Comparison of ENCODE assay signal across 8 mouse cellular contexts in the genomic region with DNA sequence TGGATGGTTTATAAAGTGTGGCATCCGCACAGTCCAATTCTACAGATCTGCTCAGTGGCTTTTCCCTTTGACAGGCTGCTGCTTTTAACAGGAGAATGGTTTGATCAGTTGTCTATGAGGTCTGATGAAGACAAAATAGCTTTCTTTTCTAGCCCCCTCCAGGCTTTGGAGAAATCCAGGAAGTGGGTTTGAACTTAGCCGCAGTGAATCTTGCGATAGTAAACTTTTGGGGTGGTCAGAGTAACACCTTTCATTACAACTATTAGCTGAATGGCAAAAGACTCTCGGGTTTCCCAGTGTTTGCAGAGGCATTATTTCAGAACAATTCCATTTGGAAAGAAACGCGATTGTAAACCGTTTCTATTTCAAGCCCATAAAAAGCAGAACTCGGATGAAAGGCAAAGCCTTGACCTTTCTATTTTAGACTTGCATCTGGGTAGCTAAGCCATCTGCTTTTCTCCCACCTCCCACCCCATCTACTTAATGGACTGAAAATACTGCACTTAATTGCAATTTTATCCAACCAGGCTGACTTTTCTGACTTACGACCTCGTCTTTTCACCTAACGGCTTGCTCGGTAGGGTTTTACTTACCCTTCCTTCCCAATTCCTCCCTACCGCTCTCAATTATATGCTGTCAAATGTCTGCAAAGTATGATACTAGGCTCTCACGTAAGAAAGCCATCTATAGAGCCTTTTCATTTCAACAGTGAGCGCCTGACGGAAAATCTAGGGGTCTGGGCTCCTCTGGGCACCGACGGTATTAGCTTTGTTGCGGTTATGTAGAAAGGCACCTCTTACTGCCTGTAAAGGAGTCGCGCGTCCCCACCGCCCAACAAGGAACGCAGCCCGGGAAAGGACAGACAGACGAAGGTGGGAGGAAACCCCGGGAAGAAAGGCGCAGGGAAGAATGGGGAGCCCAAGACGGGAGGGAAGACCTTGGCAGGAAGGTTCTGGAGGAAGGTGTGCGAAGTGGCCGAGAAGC. TPM values are rescaled to one million over a fixed set of nuclear protein-coding genes. Genes with fewer than 3 reads are reported as not detected.
DNase-seq lines count a peak whose midpoint lies in the region; ATAC-seq lines count a peak whose summit lies in the region.

No protein-coding gene starts in this region.

- H3K27me3 ChIP-seq in embryonic facial prominence, embryonic 14.5 days (replicated peaks; ENCODE audit: control insufficient read depth, insufficient read depth, low read length), result peaks cover 40% of the 10 kb centered on the region
- no peaks in the 10 kb centered on the region for H3K27me3 ChIP-seq in hindbrain, embryonic 15.5 days
- peaks cover 27% of the 10 kb centered on the region for H3K27me3 ChIP-seq in liver, embryonic 11.5 days (replicated peaks; ENCODE audit: control insufficient read depth, insufficient read depth, low read length)

- H3K9me3 ChIP-seq in embryonic facial prominence, embryonic 14.5 days (ENCODE audit: control insufficient read depth, low read length), result no peaks in the 10 kb centered on the region
- no peaks in the 10 kb centered on the region for H3K9me3 ChIP-seq in hindbrain, embryonic 15.5 days
- H3K9me3 ChIP-seq in liver, embryonic 11.5 days (ENCODE audit: control insufficient read depth, low read length), result no peaks in the 10 kb centered on the region

- no peak overlapping the region for H3K27ac ChIP-seq in embryonic facial prominence, embryonic 14.5 days (replicated peaks; ENCODE audit: low read depth, low read length)
- H3K27ac ChIP-seq in hindbrain, embryonic 15.5 days (replicated peaks), result peak overlapping the region; percentile 91
- no peak overlapping the region for H3K27ac ChIP-seq in liver, embryonic 11.5 days (ENCODE audit: low read depth, low read length)

- peak overlapping the region; percentile 96 for H3K4me2 ChIP-seq in embryonic facial prominence, embryonic 14.5 days (ENCODE audit: low read depth, low read length)
- peak overlapping the region; percentile 59 for H3K4me2 ChIP-seq in hindbrain, embryonic 15.5 days
- H3K4me2 ChIP-seq in liver, embryonic 11.5 days, result peak overlapping the region; percentile 100

- H3K9ac ChIP-seq in embryonic facial prominence, embryonic 14.5 days (ENCODE audit: low read depth, low read length), result peak overlapping the region; percentile 67
- H3K9ac ChIP-seq in hindbrain, embryonic 15.5 days, result peak overlapping the region; percentile 90
- peak overlapping the region; percentile 62 for H3K9ac ChIP-seq in liver, embryonic 11.5 days (ENCODE audit: low read depth, low read length)

- peak; percentile 0 to 4 for DNase-seq in lung, adult 18-20 months
- DNase-seq in lung, postnatal 14 days, result no peak
- peak; percentile 6 for DNase-seq in T-cell, adult 2 months (ENCODE audit: low spot score)
- DNase-seq in embryonic facial prominence, embryonic 14.5 days (ENCODE audit: low spot score), result no peak
- peak; percentile 41 for DNase-seq in liver, embryonic 11.5 days (ENCODE audit: low spot score)
- DNase-seq in right cerebral cortex, adult 2 months (ENCODE audit: low spot score in 2 of 2), result peak; percentile 38 to 43
- no peak for DNase-seq in gastrocnemius, adult 18-20 months (ENCODE audit: low spot score)

- WGBS in embryonic facial prominence, embryonic 14.5 days, result 8% methylated on average over 30 of the region's 31 CpGs
- WGBS in hindbrain, embryonic 15.5 days, result 3% methylated on average over 31 of the region's 31 CpGs
- 6% methylated on average over 31 of the region's 31 CpGs for WGBS in liver, embryonic 11.5 days

- ATAC-seq in embryonic facial prominence, embryonic 14.5 days (ENCODE audit: low read depth), result no peak
- ATAC-seq in hindbrain, embryonic 15.5 days (ENCODE audit: low FRiP score, low read depth), result 0 out of 2 replicates have a peak, but pooled peaks have one; percentile 21
- ATAC-seq in liver, embryonic 11.5 days (replicated peaks; ENCODE audit: low FRiP score), result peak; percentile 19; the same call in 1 of the 2 replicates

- H3K4me3 ChIP-seq in embryonic facial prominence, embryonic 14.5 days (ENCODE audit: low read depth, low read length), result peak overlapping the region; percentile 74
- peak overlapping the region; percentile 93 for H3K4me3 ChIP-seq in hindbrain, embryonic 15.5 days
- peak overlapping the region; percentile 75 for H3K4me3 ChIP-seq in liver, embryonic 11.5 days (ENCODE audit: low read depth, low read length)

- peaks cover 9% of the 10 kb centered on the region; the same call in 1 of the 2 replicates for H3K4me1 ChIP-seq in embryonic facial prominence, embryonic 14.5 days (ENCODE audit: control insufficient read depth, insufficient read depth, low read length)
- peaks cover 19% of the 10 kb centered on the region for H3K4me1 ChIP-seq in hindbrain, embryonic 15.5 days (replicated peaks)
- H3K4me1 ChIP-seq in liver, embryonic 11.5 days (replicated peaks; ENCODE audit: control insufficient read depth, insufficient read depth, low read length), result peaks cover 8% of the 10 kb centered on the region; the same call in 1 of the 2 replicates

- H3K36me3 ChIP-seq in embryonic facial prominence, embryonic 14.5 days (ENCODE audit: control insufficient read depth, insufficient read depth, low read length), result no peaks in the 10 kb centered on the region
- no peaks in the 10 kb centered on the region for H3K36me3 ChIP-seq in hindbrain, embryonic 15.5 days
- no peaks in the 10 kb centered on the region for H3K36me3 ChIP-seq in liver, embryonic 11.5 days (ENCODE audit: control insufficient read depth, insufficient read depth, low read length)

RNA-seq across cellular contexts. Expression of a gene that starts 1.2 kb away (rescaled TPM):
- 4.2 and 6.6 TPM in 2 replicates for polyA plus RNA-seq in embryonic facial prominence, embryonic 14.5 days (2014; fragmentation: Nextera tagmentation; extraction: Ambion mirVana)
- 26.8 and 28.6 TPM in 2 replicates for polyA plus RNA-seq in hindbrain, embryonic 15.5 days (2015; fragmentation: Nextera tagmentation; extraction: Ambion mirVana)
- polyA plus RNA-seq in liver, embryonic 11.5 days (2014; fragmentation: Nextera tagmentation; extraction: Ambion mirVana), result 1.9 and 2.6 TPM in 2 replicates
- total RNA-seq in gastrocnemius, adult 18-20 months (2021), result under 1 TPM; 0.46 to 0.97 TPM

RNA-seq across cellular contexts. Expression of a gene that starts 47.1 kb away (rescaled TPM):
- 5.2 and 7.2 TPM in 2 replicates for polyA plus RNA-seq in embryonic facial prominence, embryonic 14.5 days (2014; fragmentation: Nextera tagmentation; extraction: Ambion mirVana)
- polyA plus RNA-seq in hindbrain, embryonic 15.5 days (2015; fragmentation: Nextera tagmentation; extraction: Ambion mirVana), result 4.7 and 4.9 TPM in 2 replicates
- polyA plus RNA-seq in liver, embryonic 11.5 days (2014; fragmentation: Nextera tagmentation; extraction: Ambion mirVana), result 5.0 and 5.5 TPM in 2 replicates
- total RNA-seq in gastrocnemius, adult 18-20 months (2021), result under 1 TPM; 0.17 to 0.18 TPM

RNA-seq across cellular contexts. Expression of a gene that starts 47.3 kb away (rescaled TPM):
- polyA plus RNA-seq in embryonic facial prominence, embryonic 14.5 days (2014; fragmentation: Nextera tagmentation; extraction: Ambion mirVana), result 4.8 and 5.6 TPM in 2 replicates
- polyA plus RNA-seq in hindbrain, embryonic 15.5 days (2015; fragmentation: Nextera tagmentation; extraction: Ambion mirVana), result 1.7 and 1.9 TPM in 2 replicates
- polyA plus RNA-seq in liver, embryonic 11.5 days (2014; fragmentation: Nextera tagmentation; extraction: Ambion mirVana), result 0.32 and 0.48 TPM in 2 replicates
- total RNA-seq in gastrocnemius, adult 18-20 months (2021), result under 1 TPM; 0.14 TPM

Comparison
In these comparisons a context has a peak if more than half of its experiments do, and no peak if none do; other contexts are left out.
1. DNase-seq: peak in lung, adult 18-20 months (2 of 2), T-cell, adult 2 months (single experiment), liver, embryonic 11.5 days (single experiment) and right cerebral cortex, adult 2 months (2 of 2); none in lung, postnatal 14 days (single experiment), embryonic facial prominence, embryonic 14.5 days (single experiment) and gastrocnemius, adult 18-20 months (single experiment).
2. Peak in every context shown above with its lines, with median percentiles within 50 percentile points of each other: H3K4me2 ChIP-seq, H3K4me3 ChIP-seq and H3K9ac ChIP-seq.